Mouse (Mus musculus): ENCODE data around the gene Lelp1. TPM values are rescaled to one million over a fixed set of nuclear protein-coding genes. Genes with fewer than 3 reads are reported as not detected.

Lelp1 gene
- not detected in 2 replicates for polyA plus RNA-seq (2014; fragmentation: Nextera tagmentation; extraction: Ambion mirVana)

DNA sequence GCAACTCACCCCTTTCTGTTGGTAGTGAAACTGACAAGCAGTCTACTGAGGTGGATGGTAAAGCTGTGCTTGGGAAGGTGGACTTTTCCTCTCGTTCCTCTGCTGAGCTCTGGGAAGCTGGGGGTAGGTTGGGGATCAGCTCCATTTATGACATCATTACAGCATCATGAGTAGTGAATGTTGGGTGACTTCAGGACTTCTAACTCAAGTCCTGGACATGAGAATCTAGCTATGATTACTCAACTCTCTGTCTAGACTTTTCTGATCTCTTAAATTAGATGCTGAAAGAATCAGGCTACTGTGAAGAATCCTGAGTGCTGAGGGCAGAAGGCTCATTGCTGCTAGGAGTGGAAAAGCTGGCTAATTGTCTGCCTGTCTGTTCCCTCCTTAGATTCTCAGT, at the start of gene Lelp1:
TSS of gene Lelp1 (minus strand) at position 101 of the 400 bp plus-strand sequence.
- no peaks in the 10 kb centered on the region for H3K36me3 ChIP-seq (ENCODE audit: control insufficient read depth, insufficient read depth, low read length)
- no peak within 1 kb of the TSS for H3K4me3 ChIP-seq (ENCODE audit: low read depth, low read length)
- H3K9me3 ChIP-seq (ENCODE audit: control insufficient read depth, low read length), result no peaks in the 10 kb centered on the region
- ATAC-seq (ENCODE audit: low read depth) (no peak), DNase-seq (ENCODE audit: low spot score) (no peak)
- H3K27me3 ChIP-seq (replicated peaks; ENCODE audit: control insufficient read depth, insufficient read depth, low read length), result no peaks in the 10 kb centered on the region
- no peak within 1 kb of the TSS for H3K27ac ChIP-seq (replicated peaks; ENCODE audit: low read depth, low read length)
- no peak within 1 kb of the TSS for H3K4me2 ChIP-seq (ENCODE audit: low read depth, low read length)
- 73% methylated on average over 1 of the region's 1 CpGs for WGBS
- no peak within 1 kb of the TSS for H3K9ac ChIP-seq (ENCODE audit: low read depth, low read length)
- no peaks in the 10 kb centered on the region for H3K4me1 ChIP-seq (ENCODE audit: control insufficient read depth, insufficient read depth, low read length)

- Histone ChIP-seq H3K4me2 (ENCODE audit: low read depth, low read length) (no peak overlapping the region), H3K36me3 (ENCODE audit: control insufficient read depth, insufficient read depth, low read length) (no peaks in the 10 kb centered on the region), H3K27ac (replicated peaks; ENCODE audit: low read depth, low read length) (no peak overlapping the region), H3K27me3 (replicated peaks; ENCODE audit: control insufficient read depth, insufficient read depth, low read length) (no peaks in the 10 kb centered on the region), H3K9me3 (ENCODE audit: control insufficient read depth, low read length) (no peaks in the 10 kb centered on the region), H3K9ac (ENCODE audit: low read depth, low read length) (no peak overlapping the region), H3K4me1 (ENCODE audit: control insufficient read depth, insufficient read depth, low read length) (no peaks in the 10 kb centered on the region), H3K4me3 (ENCODE audit: low read depth, low read length) (no peak overlapping the region)
- DNase-seq (ENCODE audit: low spot score) (peak; percentile 11), ATAC-seq (ENCODE audit: low read depth) (no peak)
- 46% methylated on average over 1 of the region's 1 CpGs for WGBS
Observed at GRCm38 (mm10) chr3:92176880-92177279, 34.3 kb upstream of the Lelp1 start.

DNA sequence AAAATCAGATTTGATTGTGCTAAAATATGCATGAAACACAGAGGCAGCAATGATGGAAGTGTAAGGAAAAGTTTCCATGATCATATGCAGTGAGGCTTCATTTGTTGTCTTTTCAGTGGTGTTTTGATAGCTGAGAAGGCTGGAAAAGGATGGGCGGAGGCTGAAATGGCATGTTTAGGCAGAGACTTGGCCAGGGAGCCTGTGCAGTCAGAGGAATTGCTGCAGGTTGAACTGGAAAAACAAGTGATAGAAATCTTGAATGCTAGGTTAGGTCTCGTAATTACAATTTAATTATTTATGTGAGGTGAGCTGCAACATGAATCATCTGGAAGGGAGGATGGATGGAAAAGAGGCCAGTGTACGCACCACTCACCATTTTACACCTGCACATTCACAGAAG, 27.3 kb upstream of the Lelp1 start:
- DNase-seq (ENCODE audit: low spot score) (peak; percentile 78), ATAC-seq (ENCODE audit: low read depth) (0 out of 2 replicates have a peak, but pooled peaks have one; percentile 37)
- 78% methylated on average over 3 of the region's 3 CpGs for WGBS
- H3K4me3 ChIP-seq (ENCODE audit: low read depth, low read length), result no peak overlapping the region
- no peaks in the 10 kb centered on the region for H3K4me1 ChIP-seq (ENCODE audit: control insufficient read depth, insufficient read depth, low read length)
- H3K27me3 ChIP-seq (replicated peaks; ENCODE audit: control insufficient read depth, insufficient read depth, low read length), result no peaks in the 10 kb centered on the region
- no peaks in the 10 kb centered on the region for H3K9me3 ChIP-seq (ENCODE audit: control insufficient read depth, low read length)
- no peak overlapping the region for H3K9ac ChIP-seq (ENCODE audit: low read depth, low read length)
- H3K36me3 ChIP-seq (ENCODE audit: control insufficient read depth, insufficient read depth, low read length), result no peaks in the 10 kb centered on the region
- no peak overlapping the region for H3K4me2 ChIP-seq (ENCODE audit: low read depth, low read length)
- H3K27ac ChIP-seq (replicated peaks; ENCODE audit: low read depth, low read length), result no peak overlapping the region

- Histone ChIP-seq H3K27ac (replicated peaks; ENCODE audit: low read depth, low read length) (no peak overlapping the region), H3K9ac (ENCODE audit: low read depth, low read length) (no peak overlapping the region), H3K4me3 (ENCODE audit: low read depth, low read length) (no peak overlapping the region), H3K36me3 (ENCODE audit: control insufficient read depth, insufficient read depth, low read length) (no peaks in the 10 kb centered on the region), H3K4me1 (ENCODE audit: control insufficient read depth, insufficient read depth, low read length) (no peaks in the 10 kb centered on the region), H3K4me2 (ENCODE audit: low read depth, low read length) (no peak overlapping the region), H3K9me3 (ENCODE audit: control insufficient read depth, low read length) (no peaks in the 10 kb centered on the region), H3K27me3 (replicated peaks; ENCODE audit: control insufficient read depth, insufficient read depth, low read length) (no peaks in the 10 kb centered on the region)
- ATAC-seq (ENCODE audit: low read depth) (no peak), DNase-seq (ENCODE audit: low spot score) (peak; percentile 50)
Observed at GRCm38 (mm10) chr3:92153322-92153721, 10.8 kb upstream of the Lelp1 start.

GRCm38 (mm10) chr3:92150631-92151277, 8.2 kb upstream of the Lelp1 start:
- DNase-seq (ENCODE audit: low spot score) (peak; percentile 75), ATAC-seq (ENCODE audit: low read depth) (peak; percentile 75)
- Histone ChIP-seq H3K4me2 (ENCODE audit: low read depth, low read length) (no peak overlapping the region), H3K27me3 (replicated peaks; ENCODE audit: control insufficient read depth, insufficient read depth, low read length) (no peaks in the 10 kb centered on the region), H3K27ac (replicated peaks; ENCODE audit: low read depth, low read length) (no peak overlapping the region), H3K4me1 (ENCODE audit: control insufficient read depth, insufficient read depth, low read length) (no peaks in the 10 kb centered on the region), H3K9me3 (ENCODE audit: control insufficient read depth, low read length) (no peaks in the 10 kb centered on the region), H3K36me3 (ENCODE audit: control insufficient read depth, insufficient read depth, low read length) (no peaks in the 10 kb centered on the region), H3K4me3 (ENCODE audit: low read depth, low read length) (no peak overlapping the region), H3K9ac (ENCODE audit: low read depth, low read length) (no peak overlapping the region)
- 23% methylated on average over 8 of the region's 8 CpGs for WGBS

- no peak for DNase-seq (ENCODE audit: low spot score)
- ATAC-seq (ENCODE audit: low read depth), result no peak
Observed at GRCm38 (mm10) chr3:92147913-92148312, 5.4 kb upstream of the Lelp1 start.

DNA sequence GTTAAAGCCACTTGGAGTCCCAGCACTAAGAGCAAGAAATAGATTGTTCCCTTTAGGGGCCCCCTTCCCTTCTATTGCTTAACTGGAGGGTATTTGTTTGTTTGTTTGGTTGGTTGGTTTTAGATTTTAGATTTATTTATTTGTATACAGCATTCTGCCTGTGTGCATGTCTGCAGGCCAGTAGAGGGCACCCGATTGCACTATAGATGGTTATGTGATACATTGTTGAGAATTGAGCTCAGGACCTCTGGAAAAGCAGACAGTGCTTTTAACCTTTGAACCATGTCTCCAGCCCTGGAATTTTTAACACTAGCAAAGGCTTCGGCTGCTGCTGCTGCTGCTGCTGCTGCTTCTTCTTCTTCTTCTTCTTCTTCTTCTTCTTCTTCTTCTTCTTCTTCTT, 4.9 kb upstream of the Lelp1 start:
- ATAC-seq (ENCODE audit: low read depth) (no peak), DNase-seq (ENCODE audit: low spot score) (no peak)
- H3K27ac ChIP-seq (replicated peaks; ENCODE audit: low read depth, low read length), result no peak overlapping the region
- H3K4me1 ChIP-seq (ENCODE audit: control insufficient read depth, insufficient read depth, low read length), result no peaks in the 10 kb centered on the region
- H3K9ac ChIP-seq (ENCODE audit: low read depth, low read length), result no peak overlapping the region
- H3K36me3 ChIP-seq (ENCODE audit: control insufficient read depth, insufficient read depth, low read length), result no peaks in the 10 kb centered on the region
- no peak overlapping the region for H3K4me2 ChIP-seq (ENCODE audit: low read depth, low read length)
- 22% methylated on average over 2 of the region's 2 CpGs for WGBS
- no peaks in the 10 kb centered on the region for H3K9me3 ChIP-seq (ENCODE audit: control insufficient read depth, low read length)
- H3K27me3 ChIP-seq (replicated peaks; ENCODE audit: control insufficient read depth, insufficient read depth, low read length), result no peaks in the 10 kb centered on the region
- no peak overlapping the region for H3K4me3 ChIP-seq (ENCODE audit: low read depth, low read length)

More at GRCm38 (mm10) chr3:92147913-92148312, 5.4 kb upstream of the Lelp1 start:
- no peak overlapping the region for H3K4me2 ChIP-seq (ENCODE audit: low read depth, low read length)
- no peak overlapping the region for H3K9ac ChIP-seq (ENCODE audit: low read depth, low read length)
- 71% methylated on average over 5 of the region's 5 CpGs for whole genome bisulfite sequencing
- no peaks in the 10 kb centered on the region for H3K9me3 ChIP-seq (ENCODE audit: control insufficient read depth, low read length)
- no peak overlapping the region for H3K4me3 ChIP-seq (ENCODE audit: low read depth, low read length)
- no peak overlapping the region for H3K27ac ChIP-seq (replicated peaks; ENCODE audit: low read depth, low read length)
- no peaks in the 10 kb centered on the region for H3K4me1 ChIP-seq (ENCODE audit: control insufficient read depth, insufficient read depth, low read length)
- H3K27me3 ChIP-seq (replicated peaks; ENCODE audit: control insufficient read depth, insufficient read depth, low read length), result no peaks in the 10 kb centered on the region
- H3K36me3 ChIP-seq (ENCODE audit: control insufficient read depth, insufficient read depth, low read length), result no peaks in the 10 kb centered on the region

DNA sequence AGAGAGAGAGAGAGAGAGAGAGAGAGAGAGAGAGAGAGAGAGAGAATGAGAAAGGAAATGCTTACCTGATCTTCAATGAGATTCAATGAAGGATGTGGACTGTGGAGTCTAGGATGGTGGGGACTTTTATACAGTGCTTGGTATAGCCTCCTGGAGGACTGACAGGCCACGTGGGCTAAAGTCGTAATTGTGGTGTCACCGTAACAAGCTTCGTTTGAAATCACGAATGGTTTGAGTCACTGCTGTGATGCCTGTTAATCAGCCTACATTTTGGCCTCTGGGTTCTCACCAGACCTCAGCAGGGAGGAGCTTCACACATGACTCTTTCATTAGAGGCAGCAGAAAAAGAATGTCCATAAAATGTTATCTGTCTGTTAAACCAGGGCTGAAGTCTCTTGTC, 18.7 kb downstream of the Lelp1 start, which contains the start of gene Prr9:
TSS of gene Prr9 (minus strand) at position 101 of the 400 bp plus-strand sequence.
- no peaks in the 10 kb centered on the region for H3K4me1 ChIP-seq (ENCODE audit: control insufficient read depth, insufficient read depth, low read length)

DNA sequence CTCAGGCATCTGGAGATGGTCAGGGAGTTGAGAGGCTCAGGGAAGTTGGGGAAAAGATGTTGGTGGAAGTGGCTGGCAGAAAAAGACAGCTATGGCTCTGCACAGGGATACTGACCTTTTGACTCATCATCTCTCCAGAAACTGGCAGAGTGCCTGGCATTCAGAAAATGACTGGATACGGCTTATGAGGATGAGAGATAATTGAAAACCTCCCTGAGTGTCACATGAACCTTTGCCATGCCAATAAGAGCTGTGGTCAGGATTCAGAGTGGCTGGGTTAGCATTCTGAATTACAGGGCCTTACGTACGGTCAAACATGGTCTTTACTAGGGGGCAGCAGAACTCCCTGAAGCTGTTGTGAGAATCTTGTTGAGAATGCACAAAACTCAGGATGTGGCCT, 21.6 kb downstream of the Lelp1 start:
- H3K9ac ChIP-seq (ENCODE audit: low read depth, low read length), result no peak overlapping the region
- H3K4me1 ChIP-seq (ENCODE audit: control insufficient read depth, insufficient read depth, low read length), result no peaks in the 10 kb centered on the region
- H3K4me2 ChIP-seq (ENCODE audit: low read depth, low read length), result no peak overlapping the region
- H3K9me3 ChIP-seq (ENCODE audit: control insufficient read depth, low read length), result no peaks in the 10 kb centered on the region
- no peak for ATAC-seq (ENCODE audit: low read depth)
- H3K27me3 ChIP-seq (replicated peaks; ENCODE audit: control insufficient read depth, insufficient read depth, low read length), result no peaks in the 10 kb centered on the region
- DNase-seq (ENCODE audit: low spot score), result peak; percentile 13
- H3K36me3 ChIP-seq (ENCODE audit: control insufficient read depth, insufficient read depth, low read length), result no peaks in the 10 kb centered on the region
- WGBS, result 72% methylated on average over 3 of the region's 3 CpGs
- H3K27ac ChIP-seq (replicated peaks; ENCODE audit: low read depth, low read length), result no peak overlapping the region
- no peak overlapping the region for H3K4me3 ChIP-seq (ENCODE audit: low read depth, low read length)

More for the DNA sequence above, 18.7 kb downstream of the Lelp1 start, which contains the start of gene Prr9:
- DNase-seq (ENCODE audit: low spot score), result no peak
- no peaks in the 10 kb centered on the region for H3K36me3 ChIP-seq (ENCODE audit: control insufficient read depth, insufficient read depth, low read length)
- no peak within 1 kb of the TSS for H3K9ac ChIP-seq (ENCODE audit: low read depth, low read length)
- no peak within 1 kb of the TSS for H3K4me2 ChIP-seq (ENCODE audit: low read depth, low read length)
- ATAC-seq (ENCODE audit: low read depth), result no peak
- H3K9me3 ChIP-seq (ENCODE audit: control insufficient read depth, low read length), result no peaks in the 10 kb centered on the region
- 79% methylated on average over 5 of the region's 5 CpGs for WGBS
- H3K27me3 ChIP-seq (replicated peaks; ENCODE audit: control insufficient read depth, insufficient read depth, low read length), result no peaks in the 10 kb centered on the region
- no peak within 1 kb of the TSS for H3K4me3 ChIP-seq (ENCODE audit: low read depth, low read length)
- no peak within 1 kb of the TSS for H3K27ac ChIP-seq (replicated peaks; ENCODE audit: low read depth, low read length)

All from embryonic facial prominence, embryonic 14.5 days (tissue).